Mouse (Mus musculus) erythroid progenitor cell, adult 5-6 weeks (primary cell): Measurements from ENCODE around the gene Entpd6. TPM values are rescaled to one million over a fixed set of nuclear protein-coding genes. Genes with fewer than 3 reads are reported as not detected.
A peak's percentile ranks its signal among the peaks of the same experiment; 100 is the strongest.

Source experiments
- ATAC-seq: replicated peaks from 2 replicates; pipeline ENCODE4 v1.8.0; 2016; ENCODE audit warnings: moderate number of reproducible peaks, mild to moderate bottlenecking, moderate TSS enrichment, inconsistent platforms; ENCODE audit not compliant: poor library complexity, low FRiP score, severe bottlenecking
- total RNA-seq, 2 experiments: library from RNA; stranded (forward) in 1 of 2; stranded (reverse) in 1 of 2; fragments of 150-400 nt in 1 of 2; fragments of 186-747, 209-891 nt in 1 of 2; gene quantifications; 2 replicates each; pipeline versions ENCODE4 v1.2.3 to v1.2.4; 2015 to 2017; ENCODE audit warnings: low replicate concordance in 2 of 2

Entpd6 gene
- total RNA-seq, 2 experiments from 2014 or later: 1.7 TPM; not detected in 1

DNA sequence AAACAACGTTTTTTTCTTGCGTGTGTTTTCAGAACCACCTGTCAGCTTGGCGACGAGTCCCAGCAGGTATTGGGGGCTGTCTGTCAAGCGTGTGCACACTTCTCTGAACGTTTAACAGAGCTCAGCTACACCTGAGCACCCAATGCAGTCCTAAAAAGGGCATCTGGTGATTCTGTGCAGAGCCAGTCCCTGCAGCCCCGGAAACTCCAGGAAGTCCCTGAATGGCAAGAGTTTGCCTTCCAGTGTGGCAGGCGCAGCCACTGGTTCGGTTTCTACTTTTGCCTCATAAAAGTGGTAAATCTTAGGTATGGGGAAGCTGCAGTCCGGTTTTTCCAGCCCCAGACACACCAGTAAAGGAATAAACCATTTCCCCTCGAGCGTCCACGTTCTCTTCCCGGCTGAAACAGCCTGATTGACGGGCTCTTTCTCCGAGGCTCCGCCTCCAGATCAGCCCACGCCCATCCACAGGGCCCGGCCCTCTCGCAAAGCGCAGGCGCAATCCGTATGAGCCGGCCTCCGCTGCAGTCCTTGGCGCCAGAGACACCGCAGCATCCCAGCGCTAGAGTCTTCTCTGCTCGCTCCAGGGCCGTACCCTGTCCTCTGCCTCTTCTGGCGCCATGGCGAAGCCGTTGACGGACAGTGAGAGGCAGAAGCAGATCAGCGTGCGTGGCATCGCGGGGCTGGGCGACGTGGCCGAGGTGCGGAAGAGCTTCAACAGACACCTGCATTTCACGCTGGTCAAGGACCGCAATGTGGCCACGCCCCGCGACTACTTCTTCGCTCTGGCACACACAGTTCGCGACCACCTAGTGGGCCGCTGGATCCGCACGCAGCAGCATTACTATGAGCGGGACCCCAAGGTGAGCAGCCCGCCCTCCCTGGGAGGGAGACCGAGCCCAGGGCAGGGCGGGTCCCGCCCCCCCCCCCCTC lies 37.7 kb downstream of the Entpd6 start, which contains the start of gene Pygb:
Gene Pygb (plus strand): TSS at position 485 of the 930 bp plus-strand sequence.
- peak; percentile 100 for ATAC-seq

GRCm38 (mm10) chr2:150787234-150787771 lies 38.5 kb downstream of the Entpd6 start:
- ATAC-seq: no peak

GRCm38 (mm10) chr2:150788768-150789550 lies 40.1 kb downstream of the Entpd6 start:
- ATAC-seq: no peak

DNA sequence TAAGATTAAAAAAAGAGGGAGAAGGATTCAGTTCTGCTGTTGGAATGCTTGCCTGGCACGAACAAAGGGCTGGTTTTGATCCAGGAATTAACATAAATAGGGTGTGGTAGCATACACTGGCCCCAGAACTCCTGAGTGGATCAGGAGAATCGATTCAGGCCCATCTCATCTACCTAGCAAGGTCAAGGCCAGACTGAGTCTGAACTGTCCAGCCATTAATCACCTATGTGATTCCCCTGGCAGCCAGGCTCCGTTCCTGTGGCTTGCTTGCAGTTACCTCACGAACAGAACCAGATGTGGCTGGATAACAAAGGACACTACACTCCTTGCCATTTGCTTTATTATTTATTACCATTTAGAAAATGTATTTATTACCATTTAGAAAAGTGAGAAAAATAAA lies 44.5 kb downstream of the Entpd6 start:
- no peak for ATAC-seq

DNA sequence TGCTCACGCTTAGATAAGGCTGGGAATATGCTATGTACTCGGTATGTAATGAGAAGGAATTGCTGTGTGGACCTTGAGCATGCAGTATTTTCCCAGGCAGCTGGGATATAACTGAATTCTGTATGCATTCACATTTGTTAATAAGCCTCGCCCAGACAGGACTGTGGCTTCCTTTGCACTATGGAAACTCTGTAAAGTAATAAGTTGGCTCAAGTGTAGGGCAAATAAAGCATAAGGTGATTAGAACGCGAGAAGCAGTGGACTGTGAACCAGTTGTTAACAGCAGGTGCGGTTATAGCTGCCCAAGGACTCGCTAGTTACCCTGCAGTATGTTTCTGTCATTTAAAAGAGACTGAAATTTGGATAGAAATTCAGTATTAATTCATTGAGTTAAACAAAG lies 49.2 kb downstream of the Entpd6 start:
- ATAC-seq: no peak

DNA sequence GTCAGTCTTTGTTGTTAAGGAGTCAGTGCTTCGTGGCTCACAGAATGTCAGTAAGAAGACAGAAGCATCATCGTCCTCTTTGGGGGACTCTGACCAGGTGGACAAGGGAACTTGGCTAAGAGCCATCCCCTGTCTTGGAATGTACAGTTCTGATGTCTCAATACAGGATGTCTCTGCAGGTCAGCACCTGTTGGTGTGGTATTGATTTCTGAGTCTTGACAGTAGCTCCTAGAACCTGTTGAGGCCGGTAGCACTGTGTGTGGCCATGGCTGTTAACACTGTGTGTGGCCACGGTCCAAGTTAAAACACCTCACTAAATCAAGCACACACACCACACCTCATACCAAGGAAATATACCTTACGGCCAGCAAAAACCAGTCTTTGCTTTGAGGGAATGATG lies 51.8 kb downstream of the Entpd6 start:
- no peak for ATAC-seq

- no peak for ATAC-seq
These were observed 54.2 kb downstream of the Entpd6 start for GRCm38 (mm10) chr2:150803035-150803434.

DNA sequence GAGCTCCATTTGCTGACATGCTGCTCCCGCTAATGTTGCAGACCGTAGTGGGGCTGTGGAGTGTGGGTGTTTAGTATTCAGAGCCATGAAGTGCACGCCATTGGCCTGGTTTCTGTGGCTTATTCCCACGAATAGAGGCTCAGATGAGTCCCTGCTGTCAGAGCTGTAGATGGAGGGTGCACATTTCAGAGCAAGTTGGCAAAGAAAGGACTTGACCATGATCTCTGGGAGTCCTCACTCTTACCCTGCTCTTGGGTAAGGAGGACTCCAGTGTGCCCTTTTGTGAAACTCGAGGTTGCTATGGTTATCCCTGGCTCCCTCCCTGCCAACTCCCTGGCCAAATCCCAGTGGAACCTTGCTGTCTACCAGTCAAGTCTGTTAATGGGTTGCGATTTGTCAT lies 59.5 kb downstream of the Entpd6 start:
- no peak for ATAC-seq

DNA sequence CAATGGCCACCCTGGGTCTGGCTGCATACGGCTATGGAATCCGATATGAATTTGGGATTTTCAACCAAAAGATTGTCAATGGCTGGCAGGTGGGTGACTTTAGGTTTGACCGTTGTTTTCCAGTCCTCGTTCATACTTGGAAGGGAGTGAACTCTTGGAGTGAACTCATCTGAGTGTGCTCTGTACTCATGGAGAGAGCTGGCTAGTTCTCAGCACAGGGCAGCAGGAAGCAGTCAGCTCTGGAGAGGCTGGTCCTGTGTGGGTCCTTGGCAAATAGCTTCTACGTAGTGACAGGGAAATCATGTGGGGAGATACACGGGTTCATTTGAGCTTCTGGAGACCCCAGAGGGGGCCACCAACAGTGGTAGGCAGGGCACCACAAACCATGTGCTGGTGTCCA lies 60.0 kb downstream of the Entpd6 start:
- no peak for ATAC-seq

- no peak for ATAC-seq
These were observed 61.8 kb downstream of the Entpd6 start for GRCm38 (mm10) chr2:150810603-150811002.

DNA sequence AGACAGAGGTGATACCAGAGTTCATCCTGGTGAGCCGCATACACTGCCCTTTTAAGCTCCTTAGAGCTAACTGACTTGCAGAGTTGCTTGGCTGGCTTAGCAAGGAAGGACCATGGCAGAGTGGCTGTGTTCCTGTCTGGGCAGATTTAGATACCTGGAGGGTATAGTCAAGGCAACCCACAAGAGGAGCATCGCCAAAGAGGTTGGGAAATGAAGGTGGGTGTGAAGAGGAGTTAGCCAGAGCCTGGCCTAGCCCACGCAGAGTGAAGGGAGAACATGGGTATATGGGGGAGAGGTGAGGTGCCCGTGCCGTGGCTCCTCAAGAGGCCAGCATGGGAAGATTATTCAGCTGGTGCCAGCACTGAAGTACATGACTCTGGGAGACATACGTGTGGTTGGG lies 64.0 kb downstream of the Entpd6 start:
- ATAC-seq: no peak

- no peak for ATAC-seq
These were observed 68.0 kb downstream of the Entpd6 start for GRCm38 (mm10) chr2:150816676-150817402.

DNA sequence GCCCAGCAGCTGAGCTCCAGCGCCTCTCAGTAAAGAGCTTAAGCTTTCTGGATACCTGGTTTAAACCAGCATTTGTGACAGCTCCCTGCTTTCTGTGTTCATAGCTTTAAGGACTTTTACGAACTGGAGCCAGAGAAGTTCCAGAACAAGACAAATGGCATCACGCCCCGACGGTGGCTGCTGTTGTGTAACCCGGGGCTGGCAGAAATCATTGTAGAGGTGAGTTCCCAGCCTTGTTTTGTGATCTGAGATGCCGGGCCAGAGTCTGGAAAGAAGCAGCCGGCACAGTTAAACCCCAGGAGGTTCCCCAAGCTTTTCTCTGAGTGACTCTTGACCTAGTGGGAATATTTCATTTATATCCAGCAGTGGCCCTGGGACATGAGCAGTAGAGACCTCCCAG lies 69.9 kb downstream of the Entpd6 start:
- no peak for ATAC-seq

DNA sequence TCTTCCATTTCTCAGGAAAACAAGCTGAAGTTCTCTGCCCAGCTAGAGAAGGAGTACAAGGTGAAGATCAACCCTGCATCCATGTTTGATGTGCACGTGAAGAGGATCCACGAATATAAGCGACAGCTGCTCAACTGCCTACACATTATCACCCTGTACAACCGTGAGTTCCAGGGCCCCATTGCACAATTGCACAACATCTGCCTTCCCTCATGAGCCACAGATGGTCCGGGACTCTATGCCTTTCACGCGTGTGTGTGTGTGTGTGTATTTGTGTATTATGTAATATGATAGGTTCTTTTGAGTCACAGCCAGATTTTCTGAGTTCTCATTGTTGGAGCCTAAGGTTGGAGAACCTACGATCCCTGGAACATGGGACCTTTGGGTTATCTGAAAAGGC lies 71.9 kb downstream of the Entpd6 start:
- no peak for ATAC-seq

Other genes with a start within 250 kb of the Entpd6 start
- gene Cst7, start 178.6 kb upstream of the Entpd6 start, total RNA-seq (2015; ENCODE audit: low replicate concordance): 26.8 and 31.7 TPM in 2 replicates
- gene Cst7, start 178.6 kb upstream of the Entpd6 start, total RNA-seq (2017; ENCODE audit: low replicate concordance): 10.7 and 24.7 TPM in 2 replicates
- gene Apmap, start 140.5 kb upstream of the Entpd6 start, total RNA-seq (2015; ENCODE audit: low replicate concordance): 16.6 and 25.2 TPM in 2 replicates
- gene Apmap, start 140.5 kb upstream of the Entpd6 start, total RNA-seq (2017; ENCODE audit: low replicate concordance): 18.1 and 35.9 TPM in 2 replicates
- 28.1 and 35.6 TPM in 2 replicates for gene Acss1, start 80.5 kb upstream of the Entpd6 start, total RNA-seq (2015; ENCODE audit: low replicate concordance)
- gene Acss1, start 80.5 kb upstream of the Entpd6 start, total RNA-seq (2017; ENCODE audit: low replicate concordance): 34.8 and 43.3 TPM in 2 replicates
- gene Vsx1, start 59.7 kb upstream of the Entpd6 start, total RNA-seq (2015; ENCODE audit: low replicate concordance): not detected in 2 replicates
- gene Vsx1, start 59.7 kb upstream of the Entpd6 start, total RNA-seq (2017; ENCODE audit: low replicate concordance): 0.51 TPM in 1 of 2 replicates, not detected in the other
- gene Pygb, start 37.7 kb downstream of the Entpd6 start, total RNA-seq (2015; ENCODE audit: low replicate concordance): 2.1 and 3.6 TPM in 2 replicates
- 3.6 and 7.3 TPM in 2 replicates for gene Pygb, start 37.7 kb downstream of the Entpd6 start, total RNA-seq (2017; ENCODE audit: low replicate concordance)
- gene Abhd12, start 155.7 kb downstream of the Entpd6 start, total RNA-seq (2015; ENCODE audit: low replicate concordance): 7.2 and 29.8 TPM in 2 replicates
- gene Abhd12, start 155.7 kb downstream of the Entpd6 start, total RNA-seq (2017; ENCODE audit: low replicate concordance): 18.1 and 19.9 TPM in 2 replicates
- 29.8 and 64.2 TPM in 2 replicates for gene Gins1, start 156.4 kb downstream of the Entpd6 start, total RNA-seq (2015; ENCODE audit: low replicate concordance)
- gene Gins1, start 156.4 kb downstream of the Entpd6 start, total RNA-seq (2017; ENCODE audit: low replicate concordance): 66.7 and 67.6 TPM in 2 replicates